Mouse (Mus musculus) lung, embryonic 15.5 days (tissue): Measurements from ENCODE around the gene Kctd20. TPM values are rescaled to one million over a fixed set of nuclear protein-coding genes. Genes with fewer than 3 reads are reported as not detected.
"Not testable (repeated sequence)": the region's sequence is repeated elsewhere in the genome, so short reads cannot be mapped to it uniquely, and the experiment has no call there.

Experiments
- ATAC-seq: fragments of 200-750 bp; cut with Nextera tagmentation; 2 replicates; pipeline ENCODE4 v1.8.0; 2017; ENCODE audit warnings: moderate number of reproducible peaks, borderline replicate concordance; ENCODE audit not compliant: low FRiP score, low TSS enrichment; ENCODE audit errors: extremely low read depth
- H3K27ac ChIP-seq: fragments of 300-500 bp; sonication (generic); 2 replicates; pipeline ENCODE4 v1.5.1; 2015; ENCODE audit warnings: moderate library complexity, mild to moderate bottlenecking, inconsistent platforms
- H3K27me3 ChIP-seq: fragments of 300-500 bp; sonication (generic); 2 replicates; pipeline ENCODE4 v1.6.1; 2015; ENCODE audit warnings: inconsistent platforms
- H3K36me3 ChIP-seq: fragments of 300-500 bp; sonication (generic); 2 replicates; pipeline ENCODE4 v1.6.1; 2015; ENCODE audit warnings: inconsistent platforms
- H3K4me1 ChIP-seq: fragments of 300-500 bp; sonication (generic); 2 replicates; pipeline ENCODE4 v1.6.1; 2015; ENCODE audit warnings: inconsistent platforms
- H3K4me2 ChIP-seq: fragments of 300-500 bp; sonication (generic); 2 replicates; pipeline ENCODE4 v1.6.1; 2015; ENCODE audit warnings: inconsistent platforms, mild to moderate bottlenecking, moderate library complexity
- H3K4me3 ChIP-seq: fragments of 300-500 bp; sonication (generic); 2 replicates; pipeline ENCODE4 v1.5.1; 2015; ENCODE audit warnings: mild to moderate bottlenecking, inconsistent platforms
- H3K9ac ChIP-seq: fragments of 300-500 bp; sonication (generic); 2 replicates; pipeline ENCODE4 v1.6.1; 2015; ENCODE audit warnings: inconsistent platforms
- H3K9me3 ChIP-seq: fragments of 300-500 bp; sonication (generic); 2 replicates; pipeline ENCODE4 v1.6.1; 2016; ENCODE audit warnings: inconsistent platforms
- WGBS: fragments of 180-500 bp; shearing (Covaris S2); methylation state at CpG from one replicate; pipeline ENCODE4 v1.1.7; 2015; 5-methylcytosine and 5-hydroxymethylcytosine counted together
- polyA plus RNA-seq: library from polyadenylated mRNA; unstranded; fragments of >200 nt; fragmentation: Nextera tagmentation; extraction: Ambion mirVana; gene quantifications from 2 replicates; pipeline ENCODE4 v1.2.1, GENCODE M21; 2015

Kctd20 gene
- polyA plus RNA-seq, 1 experiment from 2014 or later = 85.2 TPM

DNA sequence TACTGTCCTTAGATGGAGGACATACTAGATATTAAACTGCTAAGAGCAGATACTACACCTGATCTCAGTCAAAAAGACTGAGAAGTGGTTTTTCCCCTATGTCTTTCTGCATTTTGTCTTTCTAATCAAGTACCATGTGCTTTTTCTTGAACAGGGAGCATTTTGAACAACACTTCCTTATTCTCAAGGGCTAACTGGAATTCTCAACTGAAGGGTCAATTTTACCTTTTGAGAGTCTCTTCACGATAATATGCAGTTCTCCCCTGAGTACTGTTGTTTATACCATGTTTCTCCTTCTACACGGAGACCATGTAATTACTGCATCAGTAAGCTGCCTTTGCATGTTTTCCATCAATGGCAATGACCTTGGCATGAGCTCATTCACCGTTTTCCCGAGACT is 38.3 kb downstream of the Kctd20 start:
- H3K27ac ChIP-seq = no peak overlapping the region
- 75% methylated on average over 4 of the region's 4 CpGs for WGBS

DNA sequence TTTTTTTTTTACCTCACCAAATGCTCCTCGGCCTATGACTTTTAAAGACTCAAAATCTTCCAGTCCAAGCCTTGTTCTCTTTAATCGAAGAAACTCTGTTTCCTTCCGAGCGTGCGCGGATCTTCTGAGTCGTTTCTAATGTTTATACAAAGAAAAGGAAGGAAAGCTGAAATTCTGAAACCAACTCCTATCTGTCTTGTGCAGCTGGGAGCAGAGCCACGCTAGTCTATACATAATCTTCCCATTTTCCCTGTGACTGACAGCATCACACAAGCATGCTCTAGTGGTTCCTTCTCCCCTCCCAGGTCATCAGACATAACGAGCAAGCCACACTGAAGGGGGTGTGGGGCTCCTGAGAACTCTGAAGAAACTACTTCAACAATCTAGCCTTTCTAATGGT is 39.5 kb downstream of the Kctd20 start:
- no peak for ATAC-seq
- Histone ChIP-seq H3K4me1 (peaks cover 12% of the 10 kb centered on the region), H3K9me3 (no peaks in the 10 kb centered on the region), H3K27me3 (no peaks in the 10 kb centered on the region), H3K36me3 (peaks cover 56% of the 10 kb centered on the region), H3K9ac (no peak overlapping the region), H3K4me3 (no peak overlapping the region), H3K4me2 (no peak overlapping the region), H3K27ac (peak overlapping the region; percentile 60)
- WGBS = 53% methylated on average over 9 of the region's 9 CpGs

More for the DNA sequence above, 38.3 kb downstream of the Kctd20 start:
- H3K4me1 ChIP-seq = peaks cover 12% of the 10 kb centered on the region
- no peaks in the 10 kb centered on the region for H3K9me3 ChIP-seq
- no peaks in the 10 kb centered on the region for H3K27me3 ChIP-seq
- H3K4me3 ChIP-seq = no peak overlapping the region
- peaks cover 68% of the 10 kb centered on the region for H3K36me3 ChIP-seq
- no peak overlapping the region for H3K9ac ChIP-seq
- H3K4me2 ChIP-seq = no peak overlapping the region
- ATAC-seq = no peak

DNA sequence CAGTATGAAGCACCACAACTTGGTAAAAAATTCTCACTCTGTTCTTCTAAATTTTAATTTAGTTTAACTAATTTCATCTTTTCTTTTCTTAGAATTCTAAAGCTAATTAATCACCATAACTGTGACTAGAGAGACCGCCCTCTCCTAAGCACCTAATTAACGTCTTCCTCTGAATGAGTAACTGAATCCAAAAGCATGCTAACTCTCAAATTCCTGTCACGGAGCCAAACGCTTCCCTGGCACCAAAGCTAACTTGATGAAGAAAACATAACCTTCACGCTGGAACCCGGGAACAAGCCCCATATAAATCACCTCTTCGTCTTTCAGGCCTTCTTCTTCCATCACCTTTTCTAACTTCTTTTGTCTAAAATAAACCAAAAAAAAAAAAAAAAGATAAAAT is 40.4 kb downstream of the Kctd20 start:
- Histone ChIP-seq H3K4me3 (no peak overlapping the region), H3K9me3 (no peaks in the 10 kb centered on the region), H3K9ac (no peak overlapping the region), H3K4me1 (peaks cover 12% of the 10 kb centered on the region), H3K4me2 (no peak overlapping the region), H3K36me3 (peaks cover 53% of the 10 kb centered on the region), H3K27me3 (no peaks in the 10 kb centered on the region), H3K27ac (peak overlapping the region; percentile 60; the same call in 1 of the 2 replicates)
- WGBS = 38% methylated on average over 7 of the region's 7 CpGs
- ATAC-seq = no peak

DNA sequence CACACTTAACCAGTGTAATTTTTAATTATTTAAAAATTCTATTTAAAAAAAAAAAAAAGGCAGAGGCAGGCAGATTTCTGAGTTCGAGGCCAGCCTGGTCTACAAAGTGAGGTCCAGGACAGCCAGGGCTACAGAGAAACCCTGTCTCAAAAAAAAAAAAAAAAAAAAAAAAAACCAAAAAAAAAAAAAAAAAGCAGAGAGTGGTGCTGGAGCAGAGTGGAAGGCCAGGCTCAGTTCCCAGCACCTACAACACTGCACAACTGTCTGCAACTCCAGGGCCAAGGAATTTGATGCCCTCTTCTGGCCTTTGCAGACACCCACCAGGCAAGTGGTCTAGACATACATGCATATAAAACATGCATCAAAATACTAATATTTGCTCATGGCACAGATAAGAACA is 41.3 kb downstream of the Kctd20 start:
- H3K9me3 ChIP-seq, H3K27ac ChIP-seq, H3K4me2 ChIP-seq, H3K4me3 ChIP-seq, ATAC-seq, H3K9ac ChIP-seq, H3K27me3 ChIP-seq: not testable (repeated sequence)
- Histone ChIP-seq H3K4me1 (peaks cover 12% of the 10 kb centered on the region), H3K36me3 (peaks cover 52% of the 10 kb centered on the region)
- 93% methylated on average over 1 of the region's 1 CpGs for WGBS

DNA sequence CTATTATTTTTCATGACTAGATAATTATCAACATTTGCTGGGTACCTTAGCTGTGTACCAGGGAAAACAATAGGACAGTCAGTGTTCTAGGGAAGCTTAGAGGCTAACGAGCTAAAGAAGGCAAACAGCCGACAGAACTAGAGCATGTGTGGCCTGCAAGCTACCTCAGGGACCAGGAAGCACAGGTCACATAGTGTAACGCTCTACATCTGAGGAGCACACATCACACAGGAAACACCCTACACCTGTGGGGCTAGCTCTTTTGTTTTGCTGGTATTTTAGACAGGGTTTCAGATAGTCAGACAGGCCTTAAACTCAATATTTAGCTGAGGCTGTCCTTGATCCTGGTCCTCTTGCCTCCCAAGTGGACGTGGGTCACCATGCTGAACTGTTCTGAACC is 42.9 kb downstream of the Kctd20 start:
- H3K36me3 ChIP-seq = peaks cover 51% of the 10 kb centered on the region
- H3K4me2 ChIP-seq = no peak overlapping the region
- 71% methylated on average over 4 of the region's 4 CpGs for WGBS
- H3K9ac ChIP-seq = no peak overlapping the region
- no peaks in the 10 kb centered on the region for H3K9me3 ChIP-seq
- no peak overlapping the region for H3K4me3 ChIP-seq
- H3K27ac ChIP-seq = no peak overlapping the region
- H3K27me3 ChIP-seq = no peaks in the 10 kb centered on the region
- ATAC-seq = no peak
- H3K4me1 ChIP-seq = peaks cover 12% of the 10 kb centered on the region

DNA sequence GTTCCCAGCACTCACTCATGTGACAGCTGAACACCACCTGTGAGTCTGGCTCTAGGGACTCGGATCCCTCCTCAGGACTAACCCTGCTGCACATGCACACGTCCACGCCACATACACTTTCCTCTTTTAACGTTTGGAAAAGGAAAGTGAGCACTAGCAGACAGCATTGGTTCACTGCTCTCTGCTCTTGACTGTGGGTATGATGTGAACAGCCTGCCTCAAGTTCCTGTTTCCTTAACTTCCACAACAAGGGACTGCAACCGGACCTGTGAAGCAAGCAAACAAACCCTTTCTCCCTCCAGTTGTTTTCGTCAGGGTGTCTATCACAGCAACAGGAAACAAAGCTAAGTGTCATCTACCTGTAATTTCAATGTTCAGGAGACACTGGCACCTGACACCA is 48.7 kb downstream of the Kctd20 start:
- Histone ChIP-seq H3K27ac (no peak overlapping the region), H3K4me3 (no peak overlapping the region), H3K36me3 (peaks cover 43% of the 10 kb centered on the region), H3K27me3 (no peaks in the 10 kb centered on the region), H3K4me2 (no peak overlapping the region), H3K9me3 (no peaks in the 10 kb centered on the region), H3K9ac (no peak overlapping the region), H3K4me1 (0 out of 2 replicates have a peak, but pooled peaks cover 4% of the 10 kb centered on the region)
- 85% methylated on average over 6 of the region's 6 CpGs for WGBS
- no peak for ATAC-seq

DNA sequence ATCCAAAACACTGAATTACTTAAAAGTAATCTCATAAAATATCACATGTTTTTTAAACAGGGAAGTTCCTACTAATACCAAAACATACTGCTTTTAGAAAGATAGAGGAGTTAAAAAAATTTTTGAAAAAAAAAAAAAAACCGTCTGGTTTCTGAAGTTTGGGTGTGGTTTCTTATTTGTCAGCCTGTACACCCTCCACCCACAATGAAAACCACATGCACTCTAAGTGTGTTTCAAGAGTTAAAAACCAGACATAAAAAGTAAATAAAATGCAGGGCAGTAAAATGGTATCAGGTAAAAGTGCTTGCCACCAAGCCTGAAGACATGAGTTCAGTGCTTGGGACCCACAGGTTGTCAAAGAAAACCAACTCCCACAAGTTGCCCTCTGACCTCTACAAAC is 52.0 kb downstream of the Kctd20 start:
- no peaks in the 10 kb centered on the region for H3K27me3 ChIP-seq
- WGBS = 66% methylated on average over 1 of the region's 1 CpGs
- no peak overlapping the region for H3K27ac ChIP-seq
- ATAC-seq = no peak
- peaks cover 11% of the 10 kb centered on the region for H3K4me1 ChIP-seq
- H3K4me3 ChIP-seq = no peak overlapping the region
- H3K9me3 ChIP-seq = no peaks in the 10 kb centered on the region
- H3K36me3 ChIP-seq = peaks cover 25% of the 10 kb centered on the region
- H3K9ac ChIP-seq = no peak overlapping the region
- no peak overlapping the region for H3K4me2 ChIP-seq

DNA sequence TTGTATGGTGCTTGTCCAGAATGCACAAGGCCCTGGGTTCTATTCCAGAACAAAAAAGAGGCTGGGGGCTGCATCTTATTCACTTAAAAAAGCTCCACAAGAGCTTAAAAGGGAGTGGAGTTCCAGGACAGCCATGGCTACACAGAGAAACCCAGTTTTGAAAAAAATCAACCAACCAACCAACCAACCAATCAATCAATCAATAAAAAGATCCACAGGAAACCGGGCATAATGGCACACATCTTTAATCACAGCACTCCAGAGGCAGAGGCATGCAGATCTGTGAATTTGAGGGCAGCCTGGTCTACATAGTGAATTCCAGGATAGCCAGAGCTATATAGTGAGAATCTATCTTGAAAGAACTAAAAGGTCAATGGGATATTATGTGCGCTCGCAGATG is 53.3 kb downstream of the Kctd20 start:
- Histone ChIP-seq H3K27me3 (no peaks in the 10 kb centered on the region), H3K4me2 (no peak overlapping the region), H3K27ac (no peak overlapping the region), H3K36me3 (peaks cover 14% of the 10 kb centered on the region), H3K9ac (no peak overlapping the region), H3K4me1 (peaks cover 11% of the 10 kb centered on the region), H3K9me3 (no peaks in the 10 kb centered on the region), H3K4me3 (no peak overlapping the region)
- no peak for ATAC-seq
- 94% methylated on average over 3 of the region's 3 CpGs for WGBS

DNA sequence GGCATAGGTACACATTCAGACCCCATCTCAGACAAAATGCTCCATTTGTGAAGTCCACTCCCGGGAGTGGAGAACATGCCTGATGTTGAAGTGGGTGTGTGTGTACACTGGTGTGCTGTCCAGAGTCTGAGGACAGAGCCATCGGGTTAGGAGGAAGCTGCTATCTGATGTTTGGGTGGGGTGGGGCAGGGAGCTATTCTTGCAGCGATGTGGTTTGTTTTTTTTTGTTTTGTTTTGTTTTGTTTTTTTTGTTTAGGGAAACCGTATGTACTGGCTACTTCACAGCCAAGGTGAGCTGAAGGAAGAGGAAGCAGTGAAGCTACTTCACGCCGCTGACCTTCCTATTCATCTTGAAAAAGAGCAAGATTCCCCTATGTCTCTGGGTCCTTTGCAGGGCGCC is 55.1 kb downstream of the Kctd20 start:
- peak overlapping the region; percentile 95 for H3K4me3 ChIP-seq
- WGBS = 3% methylated on average over 7 of the region's 7 CpGs
- no peaks in the 10 kb centered on the region for H3K27me3 ChIP-seq
- peak overlapping the region; percentile 92 for H3K9ac ChIP-seq
- peak overlapping the region; percentile 90; the same call in 1 of the 2 replicates for H3K27ac ChIP-seq
- ATAC-seq = no peak
- H3K9me3 ChIP-seq = no peaks in the 10 kb centered on the region
- peaks cover 11% of the 10 kb centered on the region for H3K4me1 ChIP-seq
- peak overlapping the region; percentile 67 for H3K4me2 ChIP-seq
- peaks cover 3% of the 10 kb centered on the region; the same call in 1 of the 2 replicates for H3K36me3 ChIP-seq

DNA sequence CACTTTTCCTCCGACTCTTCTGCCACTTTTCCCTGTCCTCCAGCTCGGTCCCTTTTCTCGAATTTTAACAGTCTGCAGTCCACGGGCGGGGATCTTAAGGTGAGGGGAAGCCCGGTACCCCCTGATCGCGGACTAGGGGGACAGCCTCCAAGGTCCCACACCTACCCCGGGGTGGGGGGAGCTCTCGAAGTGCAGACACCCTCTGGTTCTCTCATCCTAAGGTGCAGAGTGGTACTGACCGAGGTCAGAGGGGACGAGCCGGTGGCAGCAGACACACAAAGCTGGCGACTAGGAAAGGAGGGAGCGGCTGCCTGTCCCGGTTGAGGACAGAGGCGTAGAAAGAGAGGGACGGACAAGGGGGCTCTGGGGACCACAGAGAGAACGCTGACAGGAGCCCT is 55.5 kb downstream of the Kctd20 start:
- Histone ChIP-seq H3K9me3 (no peaks in the 10 kb centered on the region), H3K4me1 (peaks cover 11% of the 10 kb centered on the region), H3K4me2 (peak overlapping the region; percentile 67), H3K27ac (peak overlapping the region; percentile 90), H3K4me3 (peak overlapping the region; percentile 95), H3K9ac (peak overlapping the region; percentile 92), H3K27me3 (no peaks in the 10 kb centered on the region), H3K36me3 (peaks cover 3% of the 10 kb centered on the region; the same call in 1 of the 2 replicates)
- under 1% methylated on average over 19 of the region's 19 CpGs for WGBS
- peak; percentile 9 for ATAC-seq

DNA sequence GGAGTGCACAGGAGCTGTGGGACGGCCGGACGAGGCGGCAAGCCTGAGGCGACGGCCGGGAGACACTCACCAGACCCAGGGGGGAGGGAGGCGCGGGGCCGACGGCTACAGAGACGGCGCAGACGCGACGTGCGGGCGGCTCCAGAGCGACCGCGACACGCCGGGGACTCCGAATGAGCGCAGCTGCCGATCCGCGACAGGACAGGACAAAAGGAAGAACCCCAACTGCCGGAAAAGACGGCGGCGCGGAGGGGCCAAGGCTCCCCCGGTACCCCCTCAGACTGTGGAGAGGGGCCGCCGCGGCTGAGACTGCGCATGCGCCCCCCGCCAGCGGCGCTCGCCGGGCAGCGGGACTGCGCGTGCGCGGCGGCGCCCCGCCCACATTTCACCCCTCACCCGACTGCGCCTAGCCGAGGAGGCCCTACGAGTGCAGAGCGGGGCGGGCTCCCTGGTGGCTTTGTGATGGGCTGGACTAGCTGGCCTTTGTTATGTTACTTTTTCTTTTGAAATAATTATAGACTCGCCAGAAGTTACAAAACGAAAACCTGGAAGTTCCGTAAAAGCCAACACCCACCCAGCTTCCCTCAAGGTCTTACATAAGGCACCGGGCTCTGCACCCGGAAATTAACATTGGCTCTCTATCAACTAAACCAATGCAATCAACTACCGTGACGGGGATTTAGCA is 56.0 kb downstream of the Kctd20 start, which contains the start of gene Stk38:
Gene Stk38, minus strand, starts transcription at position 355 of the 685 bp plus-strand sequence.
- H3K9ac ChIP-seq = peak within 1 kb of the TSS; percentile 92
- no peaks in the 10 kb centered on the region for H3K9me3 ChIP-seq
- H3K27me3 ChIP-seq = no peaks in the 10 kb centered on the region
- peak within 1 kb of the TSS; percentile 95 for H3K4me3 ChIP-seq
- H3K4me2 ChIP-seq = peak within 1 kb of the TSS; percentile 67
- H3K4me1 ChIP-seq = peaks cover 11% of the 10 kb centered on the region
- peaks cover 3% of the 10 kb centered on the region; the same call in 1 of the 2 replicates for H3K36me3 ChIP-seq
- H3K27ac ChIP-seq = peak within 1 kb of the TSS; percentile 90
- ATAC-seq = peak; percentile 92
- under 1% methylated on average over 52 of the region's 65 CpGs for WGBS

DNA sequence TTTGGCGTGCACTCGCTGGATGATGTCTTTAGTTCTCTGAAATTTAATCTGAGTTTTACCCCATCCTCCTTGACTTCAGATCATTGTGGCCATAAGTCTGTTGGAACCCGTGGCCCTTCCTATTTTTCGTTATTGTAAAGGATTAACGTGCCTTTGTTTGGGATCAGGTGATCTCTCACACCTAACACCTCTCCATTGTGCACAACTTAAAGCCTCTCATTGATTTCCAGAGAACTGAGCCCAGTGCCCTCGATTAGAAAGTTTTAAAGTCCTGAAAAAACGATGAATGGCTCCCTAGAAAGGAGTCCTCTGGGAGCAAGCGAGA is 56.5 kb downstream of the Kctd20 start:
- H3K4me2 ChIP-seq = peak overlapping the region; percentile 67
- peak overlapping the region; percentile 90 for H3K27ac ChIP-seq
- peak overlapping the region; percentile 92 for H3K9ac ChIP-seq
- H3K4me3 ChIP-seq = peak overlapping the region; percentile 95
- no peaks in the 10 kb centered on the region for H3K9me3 ChIP-seq
- H3K36me3 ChIP-seq = peaks cover 3% of the 10 kb centered on the region; the same call in 1 of the 2 replicates
- H3K27me3 ChIP-seq = no peaks in the 10 kb centered on the region
- WGBS = 21% methylated on average over 8 of the region's 8 CpGs
- ATAC-seq = no peak
- peaks cover 11% of the 10 kb centered on the region for H3K4me1 ChIP-seq
